Mouse (Mus musculus) MEL (cell line): ENCODE data around the gene Gm5294. TPM values are rescaled to one million over a fixed set of nuclear protein-coding genes. Genes with fewer than 3 reads are reported as not detected.

ENCODE experiments used
- DNase-seq: peaks from one replicate; pipeline ENCODE4 v3.0.0; 2011; ENCODE audit warnings: low read depth, low spot score
- H3K27ac ChIP-seq: 2 replicates; pipeline ENCODE4 v1.5.1; 2012; ENCODE audit warnings: low read depth, mild to moderate bottlenecking, control low read depth, low read length, moderate library complexity; ENCODE audit not compliant: control insufficient read depth
- H3K27me3 ChIP-seq, 2 experiments: fragments of 150-350 bp in 1 of 2; sonication (generic) in 1 of 2; 2 replicates each; pipeline ENCODE4 v1.6.1; 2012; ENCODE audit warnings: low read length in 2 of 2, mild to moderate bottlenecking in 2 of 2, improper control_type of control experiment in 1 of 2, moderate library complexity in 1 of 2; ENCODE audit not compliant: insufficient read depth in 2 of 2, control insufficient read depth in 1 of 2
- H3K36me3 ChIP-seq, 2 experiments: 2 replicates each; pipeline ENCODE4 v1.6.1; 2012 to 2014; ENCODE audit warnings: low read length in 2 of 2, improper control_type of control experiment in 1 of 2, inconsistent platforms in 1 of 2, mild to moderate bottlenecking in 1 of 2; ENCODE audit not compliant: insufficient read depth in 2 of 2, control insufficient read depth in 1 of 2
- H3K4me1 ChIP-seq, 2 experiments: fragments of 150-350 bp in 1 of 2; sonication (generic) in 1 of 2; 2 replicates each; pipeline ENCODE4 v1.6.1; 2012; ENCODE audit warnings: low read length in 2 of 2, improper control_type of control experiment in 1 of 2, mild to moderate bottlenecking in 1 of 2; ENCODE audit not compliant: insufficient read depth in 2 of 2, control insufficient read depth in 1 of 2
- H3K4me3 ChIP-seq, 2 experiments: fragments of 150-350 bp in 1 of 2; sonication (generic) in 1 of 2; 2 replicates each; pipeline ENCODE4 v1.5.1; 2012; ENCODE audit warnings: low read depth in 2 of 2, low read length in 2 of 2, mild to moderate bottlenecking in 2 of 2, moderate library complexity in 2 of 2, control low read depth in 1 of 2, improper control_type of control experiment in 1 of 2; ENCODE audit not compliant: control insufficient read depth in 1 of 2, insufficient read depth in 1 of 2
- H3K79me2 ChIP-seq: 2 replicates; pipeline ENCODE4 v1.6.1; 2012; ENCODE audit warnings: mild to moderate bottlenecking, low read length, moderate library complexity; ENCODE audit not compliant: control insufficient read depth, poor library complexity, insufficient read depth
- H3K9ac ChIP-seq: 2 replicates; pipeline ENCODE4 v1.6.1; 2012; ENCODE audit warnings: low read depth, mild to moderate bottlenecking, control low read depth, low read length, moderate library complexity; ENCODE audit not compliant: control insufficient read depth, poor library complexity, severe bottlenecking
- H3K9me3 ChIP-seq: fragments of 150-350 bp; sonication (generic); replicated peaks from 2 replicates; pipeline ENCODE4 v1.6.1; 2012; ENCODE audit warnings: mild to moderate bottlenecking, low read length, improper control_type of control experiment, moderate library complexity; ENCODE audit not compliant: insufficient read depth
- BHLHE40 ChIP-seq: IDR thresholded peaks from 2 replicates; pipeline ENCODE4 v1.6.1; 2012; ENCODE audit warnings: low read depth, mild to moderate bottlenecking, inconsistent platforms, low read length, improper control_type of control experiment, borderline replicate concordance
- CHD2 ChIP-seq: IDR thresholded peaks from 2 replicates; pipeline ENCODE4 v1.6.1; 2011; ENCODE audit warnings: low read length, improper control_type of control experiment
- CTCF ChIP-seq, 3 experiments: IDR thresholded peaks in 2 of 3; conservative IDR thresholded peaks in 1 of 3; 2 replicates each; pipeline ENCODE4 v1.5.1; 2011 to 2012; ENCODE audit warnings: low read length in 3 of 3, low read depth in 2 of 3, mild to moderate bottlenecking in 2 of 3, improper control_type of control experiment in 1 of 3, inconsistent platforms in 1 of 3, mixed read lengths in 1 of 3, moderate library complexity in 1 of 3; ENCODE audit not compliant: control insufficient read depth in 1 of 3, insufficient read depth in 1 of 3, poor library complexity in 1 of 3, severe bottlenecking in 1 of 3
- ELF1 ChIP-seq: IDR thresholded peaks from 2 replicates; pipeline ENCODE4 v1.6.1; 2014; ENCODE audit warnings: low read depth, mild to moderate bottlenecking, inconsistent platforms, low read length, improper control_type of control experiment, moderate library complexity
- ETS1 ChIP-seq: IDR thresholded peaks from 2 replicates; pipeline ENCODE4 v1.6.1; 2012; ENCODE audit warnings: low read depth, mild to moderate bottlenecking, inconsistent platforms, low read length, improper control_type of control experiment, moderate library complexity
- GATA1 ChIP-seq: IDR thresholded peaks from 2 replicates; pipeline ENCODE4 v1.6.1; 2011; ENCODE audit warnings: low read depth, low read length, improper control_type of control experiment
- HCFC1 ChIP-seq: IDR thresholded peaks from 2 replicates; pipeline ENCODE4 v1.6.1; 2012; ENCODE audit warnings: low read depth, mild to moderate bottlenecking, inconsistent platforms, low read length, improper control_type of control experiment, moderate library complexity
- JUND ChIP-seq: IDR thresholded peaks from 2 replicates; pipeline ENCODE4 v1.6.1; 2011; ENCODE audit warnings: low read depth, mild to moderate bottlenecking, improper control_type of control experiment, low read length
- KAT2A ChIP-seq: conservative IDR thresholded peaks from 2 replicates; pipeline ENCODE4 v1.6.1; 2012; ENCODE audit warnings: low read depth, low read length, improper control_type of control experiment, inconsistent platforms
- MAFK ChIP-seq: IDR thresholded peaks from 2 replicates; pipeline ENCODE4 v1.6.1; 2011; ENCODE audit warnings: low read depth, mild to moderate bottlenecking, low read length, improper control_type of control experiment, borderline replicate concordance
- MEF2A ChIP-seq: IDR thresholded peaks from 2 replicates; pipeline ENCODE4 v1.6.1; 2014; ENCODE audit warnings: low read depth, mild to moderate bottlenecking, inconsistent platforms, low read length, improper control_type of control experiment; ENCODE audit not compliant: poor library complexity, insufficient replicate concordance, severe bottlenecking; ENCODE audit errors: extremely low read depth
- MYC ChIP-seq: IDR thresholded peaks from 2 replicates; pipeline ENCODE4 v1.6.1; 2011; ENCODE audit warnings: low read depth, mild to moderate bottlenecking, low read length, improper control_type of control experiment, moderate library complexity
- NRF1 ChIP-seq: IDR thresholded peaks from 2 replicates; pipeline ENCODE4 v1.6.1; 2014; ENCODE audit warnings: low read depth, mild to moderate bottlenecking, inconsistent platforms, low read length, improper control_type of control experiment, moderate library complexity; ENCODE audit not compliant: poor library complexity, insufficient read depth, severe bottlenecking
- POLR2A ChIP-seq, 2 experiments: IDR thresholded peaks; 2 replicates each; pipeline ENCODE4 v1.6.1; 2011 to 2012; ENCODE audit warnings: low read length in 2 of 2, mild to moderate bottlenecking in 2 of 2, control low read depth in 1 of 2, improper control_type of control experiment in 1 of 2, low read depth in 1 of 2, moderate library complexity in 1 of 2; ENCODE audit not compliant: control insufficient read depth in 1 of 2, insufficient read depth in 1 of 2, poor library complexity in 1 of 2
- RAD21 ChIP-seq: IDR thresholded peaks from 2 replicates; pipeline ENCODE4 v1.6.1; 2011; ENCODE audit warnings: mild to moderate bottlenecking, low read depth, low read length, improper control_type of control experiment
- RCOR1 ChIP-seq: IDR thresholded peaks from 2 replicates; pipeline ENCODE4 v1.6.1; 2012; ENCODE audit warnings: low read depth, mild to moderate bottlenecking, inconsistent platforms, low read length, improper control_type of control experiment
- SMC3 ChIP-seq: IDR thresholded peaks from 2 replicates; pipeline ENCODE4 v1.6.1; 2011; ENCODE audit warnings: low read depth, low read length, improper control_type of control experiment
- TBP ChIP-seq: IDR thresholded peaks from 2 replicates; pipeline ENCODE4 v1.8.0; 2011; ENCODE audit warnings: low read depth, low read length, improper control_type of control experiment
- USF2 ChIP-seq, 2 experiments: IDR thresholded peaks; 2 replicates each; pipeline ENCODE4 v1.6.1; 2011 to 2012; ENCODE audit warnings: improper control_type of control experiment in 2 of 2, low read length in 2 of 2, borderline replicate concordance in 1 of 2, inconsistent platforms in 1 of 2, low read depth in 1 of 2, mild to moderate bottlenecking in 1 of 2; ENCODE audit not compliant: insufficient read depth in 1 of 2
- ZC3H11A ChIP-seq: IDR thresholded peaks from 2 replicates; pipeline ENCODE4 v1.6.1; 2012; ENCODE audit warnings: low read depth, mild to moderate bottlenecking, inconsistent platforms, low read length, improper control_type of control experiment
- ZMIZ1 ChIP-seq: IDR thresholded peaks from 2 replicates; pipeline ENCODE4 v1.6.1; 2012; ENCODE audit warnings: low read depth, mild to moderate bottlenecking, inconsistent platforms, low read length, improper control_type of control experiment, moderate library complexity
- ZNF384 ChIP-seq: IDR thresholded peaks from 2 replicates; pipeline ENCODE4 v1.6.1; 2012; ENCODE audit warnings: low read depth, mild to moderate bottlenecking, inconsistent platforms, low read length, improper control_type of control experiment
- polyA plus RNA-seq, 2 experiments: library from polyadenylated mRNA; stranded (reverse) in 1 of 2; unstranded in 1 of 2; fragments of >175 nt in 1 of 2; fragments of >200 nt in 1 of 2; gene quantifications; 2 replicates each; pipeline versions ENCODE4 v1.2.1 to v1.2.4; 2012; ENCODE audit warnings: low replicate concordance in 2 of 2, low read depth in 1 of 2; ENCODE audit not compliant: insufficient read length in 2 of 2, insufficient read depth in 1 of 2, missing spikeins in 1 of 2
- total RNA-seq: library from RNA; depleted of rRNA; stranded (reverse); fragments of 300-350 nt; gene quantifications from 2 replicates; pipeline ENCODE4 v1.2.3, GENCODE M21; 2012

The Gm5294 gene
- total and polyA plus RNA-seq, 3 experiments: not detected

DNA sequence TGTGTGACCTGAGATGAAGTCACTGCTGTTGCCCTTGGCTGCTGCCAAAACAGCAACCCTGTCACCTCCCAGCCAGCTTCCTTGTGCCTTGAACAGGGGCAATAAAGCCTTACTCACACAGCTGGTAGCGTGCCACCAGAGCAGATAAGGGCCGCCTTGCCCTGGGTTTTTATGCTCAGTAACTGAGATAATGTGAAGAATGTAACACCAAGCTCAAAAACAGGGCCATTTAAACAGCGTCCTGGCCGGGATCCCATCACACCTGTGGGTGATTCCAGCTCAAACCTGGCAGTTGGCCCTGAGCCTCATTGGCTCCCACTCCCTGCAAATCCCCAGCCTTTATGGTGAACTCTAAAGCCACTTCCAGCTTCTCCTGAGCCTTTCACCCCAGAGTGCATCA lies 26.6 kb downstream of the Gm5294 start:
- no peaks in the 10 kb centered on the region for H3K79me2 ChIP-seq
- no peaks in the 10 kb centered on the region for H3K36me3 ChIP-seq
- no peaks in the 10 kb centered on the region for H3K27me3 ChIP-seq
- no peak overlapping the region for H3K27ac ChIP-seq
- no peak for DNase-seq
- no peaks in the 10 kb centered on the region for H3K9me3 ChIP-seq
- no peak overlapping the region for H3K4me3 ChIP-seq
- no peaks in the 10 kb centered on the region for H3K4me1 ChIP-seq
- no peak overlapping the region for H3K9ac ChIP-seq
- TF ChIP-seq ETS1 (no peak), TBP (no peak), MAFK (no peak), KAT2A (no peak)
- TF ChIP-seq, all 39 proteins: peak for 0

DNA sequence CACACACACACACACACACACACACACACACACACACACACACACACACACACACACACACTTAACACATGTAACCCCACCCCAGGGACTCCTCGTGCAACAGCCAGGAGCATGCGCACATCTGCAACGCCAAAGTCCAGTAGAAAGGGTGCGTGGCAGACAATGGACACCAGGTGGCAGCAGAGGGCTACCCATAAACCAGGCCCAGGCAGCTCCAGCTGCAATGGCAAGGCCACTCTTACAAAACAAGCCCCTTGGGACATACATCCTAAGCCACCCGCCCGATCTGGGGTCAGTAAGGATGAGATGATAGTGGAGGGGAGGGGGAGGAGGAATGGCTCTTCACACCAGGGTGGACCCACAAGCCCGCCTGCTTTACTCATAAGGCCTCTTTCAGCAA lies 28.2 kb downstream of the Gm5294 start:
- Histone ChIP-seq H3K36me3 (no peaks in the 10 kb centered on the region), H3K9ac (no peak overlapping the region), H3K79me2 (no peaks in the 10 kb centered on the region), H3K27ac (no peak overlapping the region), H3K9me3 (no peaks in the 10 kb centered on the region), H3K4me1 (no peaks in the 10 kb centered on the region), H3K27me3 (no peaks in the 10 kb centered on the region), H3K4me3 (no peak overlapping the region)
- TF ChIP-seq CTCF (IDR thresholded peaks at IDR 0.05 in 2 of 3, conservative IDR thresholded peaks at IDR 0.05 in 1 of 3; ENCODE audit: control insufficient read depth in 1 of 3, insufficient read depth in 1 of 3, low read depth in 2 of 3, low read length in 3 of 3, poor library complexity in 1 of 3, severe bottlenecking in 1 of 3) (peak; percentile 83 to 95 (median 88)), HCFC1 (no peak), SMC3 (peak; percentile 88), ZC3H11A (peak; percentile 73), RAD21 (peak; percentile 88), CHD2 (no peak), NRF1 (peak; percentile 79)
- peak; percentile 81 for DNase-seq

DNA sequence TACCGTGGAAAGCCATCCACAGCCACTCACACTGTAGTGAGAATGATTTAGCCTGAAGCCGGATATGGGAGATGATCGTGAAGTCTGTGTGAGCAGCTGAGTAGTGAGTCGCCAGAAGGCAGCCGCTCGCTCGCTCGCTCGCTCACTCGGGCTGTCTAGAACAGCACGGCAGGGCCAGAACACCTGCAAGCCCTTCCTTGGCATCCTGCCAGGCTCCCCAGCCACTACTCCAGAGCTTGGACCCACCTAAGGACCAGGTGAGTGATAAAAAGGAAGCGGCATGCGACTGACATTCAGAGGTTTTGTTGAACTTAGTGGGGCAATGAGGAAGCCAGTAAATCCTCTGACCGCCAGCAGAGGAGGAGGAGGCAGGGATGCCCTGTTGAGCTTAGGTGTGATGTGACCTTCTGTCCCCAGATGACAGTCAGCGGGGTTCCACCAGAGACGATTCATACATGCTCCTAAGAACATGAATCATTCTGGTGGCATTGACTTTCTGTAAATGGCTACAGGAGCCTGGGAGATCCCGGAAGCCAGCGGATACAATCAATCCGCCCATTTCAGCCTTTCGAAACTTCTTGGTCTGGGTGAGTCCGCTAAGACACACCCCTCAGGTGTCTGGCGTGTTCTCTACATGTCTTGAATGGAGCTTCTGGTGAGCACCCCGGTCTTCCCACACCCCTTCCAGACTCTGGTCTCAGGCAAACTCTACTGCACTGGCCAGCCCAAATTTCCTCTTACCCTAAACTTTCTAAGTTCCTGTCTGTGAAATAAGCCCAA lies 30.0 kb downstream of the Gm5294 start:
- Histone ChIP-seq H3K4me1 (no peaks in the 10 kb centered on the region), H3K27ac (no peak overlapping the region)
- TF ChIP-seq ZMIZ1 (no peak), GATA1 (no peak), USF2 (IDR thresholded peaks at IDR 0.05; ENCODE audit: borderline replicate concordance in 1 of 2, insufficient read depth in 1 of 2, low read depth in 1 of 2, low read length in 2 of 2) (no peak), BHLHE40 (no peak), JUND (no peak), ELF1 (no peak), ZNF384 (no peak), MEF2A (no peak), RCOR1 (no peak), MYC (no peak), POLR2A (IDR thresholded peaks at IDR 0.05; ENCODE audit: control insufficient read depth in 1 of 2, insufficient read depth in 1 of 2, low read depth in 1 of 2, low read length in 2 of 2, poor library complexity in 1 of 2) (no peak), TBP (no peak)
- TF ChIP-seq, all 39 proteins: peak for 0
- Histone ChIP-seq H3K9ac (no peak overlapping the region), H3K79me2 (no peaks in the 10 kb centered on the region), H3K36me3 (no peaks in the 10 kb centered on the region), H3K4me3 (no peak overlapping the region), H3K27me3 (no peaks in the 10 kb centered on the region), H3K9me3 (no peaks in the 10 kb centered on the region)
- DNase-seq: no peak
